Mouse (Mus musculus): ENCODE measurements around the gene Rimbp3. TPM values are rescaled to one million over a fixed set of nuclear protein-coding genes. Genes with fewer than 3 reads are reported as not detected.
"Not testable (repeated sequence)": the region's sequence is repeated elsewhere in the genome, so short reads cannot be mapped to it uniquely, and the experiment has no call there.

Gene Rimbp3
- polyA plus RNA-seq, 1 experiment from 2014 or later: 1.0 TPM

DNA sequence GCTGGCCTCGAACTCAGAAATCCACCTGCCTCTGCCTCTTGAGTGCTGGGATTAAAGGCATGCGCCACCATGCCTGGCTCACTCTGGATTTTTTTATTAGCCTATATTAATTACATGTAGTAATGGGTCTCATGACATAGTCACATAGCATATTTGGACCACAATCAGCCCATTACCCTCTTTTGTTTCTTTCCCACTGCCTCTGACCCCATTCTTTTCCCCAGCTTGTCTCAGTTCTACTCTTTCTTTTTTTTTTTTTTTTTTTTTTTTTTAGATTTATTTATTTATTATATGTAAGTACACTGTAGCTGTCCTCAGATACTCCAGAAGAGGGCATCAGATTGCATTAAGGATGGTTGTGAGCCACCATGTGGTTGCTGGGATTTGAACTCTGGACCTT is 23.1 kb downstream of the Rimbp3 start:
- H3K27ac ChIP-seq (ENCODE audit: low read depth, low read length); H3K9me3 ChIP-seq (ENCODE audit: control insufficient read depth, low read length); H3K4me1 ChIP-seq (replicated peaks; ENCODE audit: control insufficient read depth, insufficient read depth, low read length); H3K9ac ChIP-seq (ENCODE audit: low read depth, low read length); H3K4me3 ChIP-seq (ENCODE audit: low read depth, low read length); H3K36me3 ChIP-seq (ENCODE audit: control insufficient read depth, insufficient read depth, low read length); H3K27me3 ChIP-seq (ENCODE audit: control insufficient read depth, insufficient read depth, low read length); H3K4me2 ChIP-seq (replicated peaks; ENCODE audit: low read depth, low read length); DNase-seq (ENCODE audit: low spot score); ATAC-seq (ENCODE audit: low FRiP score): not testable (repeated sequence)
- 94% methylated on average over 2 of the region's 2 CpGs for WGBS

DNA sequence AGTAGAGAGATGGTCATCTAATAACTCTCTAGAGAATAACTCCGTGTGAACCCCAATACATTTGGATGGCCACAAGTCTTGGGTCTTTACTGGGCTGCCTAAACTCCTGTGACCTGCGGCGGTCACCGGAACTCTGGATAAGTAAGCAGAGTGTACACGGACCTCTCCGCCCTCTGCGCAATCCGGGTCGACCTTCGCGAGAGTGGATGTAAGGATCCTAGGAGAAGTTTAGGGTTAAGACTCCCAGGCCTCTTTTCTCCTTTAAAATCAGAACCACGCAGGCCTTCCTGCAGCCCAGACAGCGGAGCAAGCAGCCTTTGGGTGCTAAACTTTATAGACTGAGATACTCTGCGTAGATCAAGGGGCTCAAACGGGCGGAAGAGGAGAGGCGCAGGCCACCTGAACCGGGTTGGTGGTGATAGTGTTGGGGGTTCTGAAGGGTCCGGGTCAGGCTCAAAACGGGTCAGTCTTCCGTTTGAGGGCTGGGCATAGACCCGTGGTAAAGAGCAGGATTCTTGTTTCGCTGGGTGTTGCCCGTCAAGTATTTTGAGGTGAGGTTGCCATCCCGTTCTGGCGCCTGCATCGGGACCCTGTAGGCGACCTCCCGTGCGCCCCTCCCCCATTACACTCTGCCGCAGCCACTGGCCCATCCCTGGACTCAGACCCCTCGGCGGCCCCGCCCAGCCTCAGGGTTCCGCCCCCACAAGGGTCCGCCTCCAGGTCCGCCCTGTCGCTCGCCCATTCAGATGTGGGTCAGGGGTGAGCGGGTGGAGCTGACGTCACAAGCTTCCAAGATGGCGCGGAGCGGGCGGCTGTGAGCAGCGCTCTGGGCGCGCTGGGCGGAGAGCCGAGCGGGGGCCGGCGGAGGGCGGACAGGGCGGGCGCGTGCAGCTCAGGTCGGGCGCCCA is 24.6 kb downstream of the Rimbp3 start, which contains the start of gene Hic2:
Hic2 (plus strand) TSS at position 779 of the 908 bp plus-strand sequence.
- peak within 1 kb of the TSS; percentile 93 for H3K27ac ChIP-seq (ENCODE audit: low read depth, low read length)
- peak within 1 kb of the TSS; percentile 94 for H3K9ac ChIP-seq (ENCODE audit: low read depth, low read length)
- H3K4me1 ChIP-seq (replicated peaks; ENCODE audit: control insufficient read depth, insufficient read depth, low read length): peaks cover 2% of the 10 kb centered on the region; the same call in 1 of the 2 replicates
- no peaks in the 10 kb centered on the region for H3K9me3 ChIP-seq (ENCODE audit: control insufficient read depth, low read length)
- H3K27me3 ChIP-seq (ENCODE audit: control insufficient read depth, insufficient read depth, low read length): no peaks in the 10 kb centered on the region
- peak; percentile 98 for ATAC-seq (ENCODE audit: low FRiP score)
- peak; percentile 98 for DNase-seq (ENCODE audit: low spot score)
- under 1% methylated on average over 54 of the region's 59 CpGs for WGBS
- peak within 1 kb of the TSS; percentile 80 for H3K4me2 ChIP-seq (replicated peaks; ENCODE audit: low read depth, low read length)
- no peaks in the 10 kb centered on the region for H3K36me3 ChIP-seq (ENCODE audit: control insufficient read depth, insufficient read depth, low read length)
- peak within 1 kb of the TSS; percentile 84 for H3K4me3 ChIP-seq (ENCODE audit: low read depth, low read length)

DNA sequence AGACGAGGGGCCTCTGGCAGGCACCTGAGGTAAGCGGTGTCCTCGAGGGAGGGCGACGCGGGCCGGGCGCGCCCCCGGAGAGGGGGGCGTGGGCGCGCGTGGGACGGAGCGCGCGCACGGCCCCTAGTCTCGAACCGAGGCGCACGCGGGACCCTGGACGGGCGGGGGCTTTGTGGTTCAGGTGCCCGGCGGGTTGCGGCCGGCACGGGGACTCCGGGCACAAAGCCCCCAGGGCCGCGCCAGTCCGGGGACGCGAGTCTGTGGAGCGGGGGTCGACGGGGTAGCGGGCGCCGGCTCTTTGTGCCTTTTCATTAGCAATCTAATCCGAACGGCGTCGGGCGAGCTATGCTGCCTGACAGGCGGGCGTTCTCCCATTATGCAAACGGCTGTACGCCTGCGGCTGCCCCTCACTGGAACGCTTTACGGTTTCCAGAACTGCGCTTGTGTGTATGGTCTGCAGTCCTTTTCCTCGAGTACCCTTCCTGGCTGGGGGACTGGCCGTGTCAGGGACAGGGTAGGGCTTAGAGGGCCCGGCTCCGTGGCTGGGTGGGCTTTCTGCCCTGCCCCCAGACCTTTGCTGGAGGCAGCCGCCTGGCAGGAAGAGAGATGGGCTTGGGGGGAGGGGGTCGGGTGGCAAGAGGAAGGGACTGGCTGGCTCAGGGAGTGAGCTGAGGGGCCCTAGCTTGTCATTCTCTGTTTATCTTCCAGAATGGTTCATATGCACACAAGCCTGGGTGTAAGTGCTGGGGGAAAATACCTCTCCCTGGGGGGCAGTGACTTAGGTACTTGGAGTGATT is 25.5 kb downstream of the Rimbp3 start:
- Histone ChIP-seq H3K4me3 (ENCODE audit: low read depth, low read length) (peak overlapping the region; percentile 84), H3K4me1 (replicated peaks; ENCODE audit: control insufficient read depth, insufficient read depth, low read length) (peaks cover 2% of the 10 kb centered on the region; the same call in 1 of the 2 replicates), H3K9me3 (ENCODE audit: control insufficient read depth, low read length) (no peaks in the 10 kb centered on the region), H3K27me3 (ENCODE audit: control insufficient read depth, insufficient read depth, low read length) (no peaks in the 10 kb centered on the region), H3K4me2 (replicated peaks; ENCODE audit: low read depth, low read length) (peak overlapping the region; percentile 80), H3K36me3 (ENCODE audit: control insufficient read depth, insufficient read depth, low read length) (no peaks in the 10 kb centered on the region), H3K9ac (ENCODE audit: low read depth, low read length) (peak overlapping the region; percentile 94), H3K27ac (ENCODE audit: low read depth, low read length) (peak overlapping the region; percentile 93)
- WGBS: under 1% methylated on average over 58 of the region's 62 CpGs
- DNase-seq (ENCODE audit: low spot score) (peak; percentile 81), ATAC-seq (ENCODE audit: low FRiP score) (peak; percentile 80)

DNA sequence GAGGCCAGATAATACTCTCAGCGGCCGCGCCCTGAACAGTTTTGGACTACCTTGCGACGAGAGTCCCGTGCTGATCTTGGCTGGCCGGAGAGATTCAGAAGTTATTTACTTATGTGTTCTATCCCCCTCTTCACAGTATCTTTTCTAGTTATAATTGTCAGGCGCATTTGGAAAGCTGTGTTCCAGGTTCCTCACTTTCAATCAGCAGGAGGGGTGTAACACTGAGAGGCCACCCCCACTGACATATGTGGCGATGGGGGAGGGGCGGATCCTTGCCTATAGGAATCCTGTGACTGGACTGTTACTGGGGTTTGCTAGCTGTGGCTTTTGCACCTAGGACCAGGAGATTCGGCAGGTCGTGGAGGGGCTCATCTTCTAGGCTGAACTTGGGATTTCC is 26.1 kb downstream of the Rimbp3 start:
- Histone ChIP-seq H3K36me3 (ENCODE audit: control insufficient read depth, insufficient read depth, low read length) (no peaks in the 10 kb centered on the region), H3K9ac (ENCODE audit: low read depth, low read length) (peak overlapping the region; percentile 94), H3K4me1 (replicated peaks; ENCODE audit: control insufficient read depth, insufficient read depth, low read length) (peaks cover 2% of the 10 kb centered on the region; the same call in 1 of the 2 replicates), H3K27me3 (ENCODE audit: control insufficient read depth, insufficient read depth, low read length) (no peaks in the 10 kb centered on the region), H3K27ac (ENCODE audit: low read depth, low read length) (peak overlapping the region; percentile 93), H3K4me2 (replicated peaks; ENCODE audit: low read depth, low read length) (peak overlapping the region; percentile 80), H3K9me3 (ENCODE audit: control insufficient read depth, low read length) (no peaks in the 10 kb centered on the region), H3K4me3 (ENCODE audit: low read depth, low read length) (peak overlapping the region; percentile 84)
- DNase-seq (ENCODE audit: low spot score) (peak; percentile 72), ATAC-seq (ENCODE audit: low FRiP score) (no peak)
- 2% methylated on average over 12 of the region's 12 CpGs for WGBS

DNA sequence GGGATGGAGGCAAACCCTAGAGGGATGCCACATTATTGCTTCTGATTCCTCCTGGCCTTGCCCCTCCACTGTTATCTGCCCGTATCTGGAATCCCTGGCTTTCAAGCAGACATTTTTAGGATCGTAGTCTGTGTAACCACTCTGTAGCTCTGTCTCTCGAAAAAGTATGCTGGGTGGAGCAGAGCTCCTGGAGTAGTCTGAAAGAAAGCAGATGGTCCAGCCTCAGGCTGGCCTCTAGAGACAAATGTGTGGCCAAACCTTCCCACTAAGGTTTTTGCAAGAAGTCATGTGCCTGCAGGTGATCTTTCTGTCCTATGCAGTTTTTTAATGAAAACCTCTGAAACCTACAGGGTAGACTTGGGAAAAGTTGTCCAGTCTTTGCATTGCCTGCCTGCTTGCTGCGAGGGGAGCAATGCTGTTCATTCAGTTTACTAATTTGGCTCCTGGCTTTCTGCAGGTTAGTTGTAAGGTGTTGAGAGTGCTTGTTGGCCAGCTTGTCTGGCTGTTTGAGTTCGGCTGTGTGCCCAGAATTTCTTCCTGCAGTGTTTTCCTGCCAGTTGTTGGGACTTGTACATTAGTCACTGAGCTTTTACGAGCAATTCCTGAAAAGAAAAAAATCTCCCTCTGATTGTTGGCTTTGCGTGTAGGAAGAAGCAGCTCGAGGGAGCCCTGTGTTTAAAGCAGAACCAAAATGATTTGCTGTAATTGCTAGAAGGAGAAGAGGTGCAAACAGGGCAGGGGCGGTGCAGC is 26.7 kb downstream of the Rimbp3 start:
- ATAC-seq (ENCODE audit: low FRiP score) (no peak), DNase-seq (ENCODE audit: low spot score) (no peak)
- peaks cover 2% of the 10 kb centered on the region; the same call in 1 of the 2 replicates for H3K4me1 ChIP-seq (replicated peaks; ENCODE audit: control insufficient read depth, insufficient read depth, low read length)
- H3K9ac ChIP-seq (ENCODE audit: low read depth, low read length): peak overlapping the region; percentile 94
- no peaks in the 10 kb centered on the region for H3K27me3 ChIP-seq (ENCODE audit: control insufficient read depth, insufficient read depth, low read length)
- H3K27ac ChIP-seq (ENCODE audit: low read depth, low read length): no peak overlapping the region
- WGBS: 67% methylated on average over 9 of the region's 9 CpGs
- H3K36me3 ChIP-seq (ENCODE audit: control insufficient read depth, insufficient read depth, low read length): no peaks in the 10 kb centered on the region
- H3K9me3 ChIP-seq (ENCODE audit: control insufficient read depth, low read length): no peaks in the 10 kb centered on the region
- H3K4me3 ChIP-seq (ENCODE audit: low read depth, low read length): peak overlapping the region; percentile 84
- peak overlapping the region; percentile 80 for H3K4me2 ChIP-seq (replicated peaks; ENCODE audit: low read depth, low read length)

DNA sequence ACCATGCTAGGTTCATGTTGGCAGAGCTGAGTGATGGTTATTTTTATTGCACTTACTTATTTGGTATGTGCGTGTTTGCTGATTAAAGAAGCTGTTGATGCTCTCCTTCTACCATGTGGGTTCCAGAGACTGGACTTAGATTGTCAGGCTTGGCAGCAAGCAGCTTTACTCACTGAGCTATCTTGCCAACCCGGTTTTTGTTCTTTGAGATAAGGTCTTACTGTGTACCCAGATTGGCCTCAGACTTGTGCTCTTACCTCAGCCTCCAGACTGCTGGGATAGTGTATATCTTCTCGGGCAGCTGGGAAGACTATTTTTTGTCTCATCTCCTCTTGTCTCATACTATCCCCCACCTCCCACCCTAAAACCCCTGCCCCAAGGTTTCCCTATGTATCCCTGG is 29.2 kb downstream of the Rimbp3 start:
- no peak overlapping the region for H3K27ac ChIP-seq (ENCODE audit: low read depth, low read length)
- H3K36me3 ChIP-seq (ENCODE audit: control insufficient read depth, insufficient read depth, low read length): no peaks in the 10 kb centered on the region
- no peak for ATAC-seq (ENCODE audit: low FRiP score)
- H3K27me3 ChIP-seq (ENCODE audit: control insufficient read depth, insufficient read depth, low read length): no peaks in the 10 kb centered on the region
- WGBS: 90% methylated on average over 3 of the region's 3 CpGs
- H3K4me2 ChIP-seq (replicated peaks; ENCODE audit: low read depth, low read length): no peak overlapping the region
- H3K4me3 ChIP-seq (ENCODE audit: low read depth, low read length): no peak overlapping the region
- H3K9me3 ChIP-seq (ENCODE audit: control insufficient read depth, low read length): no peaks in the 10 kb centered on the region
- no peak for DNase-seq (ENCODE audit: low spot score)
- peaks cover 2% of the 10 kb centered on the region; the same call in 1 of the 2 replicates for H3K4me1 ChIP-seq (replicated peaks; ENCODE audit: control insufficient read depth, insufficient read depth, low read length)
- H3K9ac ChIP-seq (ENCODE audit: low read depth, low read length): no peak overlapping the region

DNA sequence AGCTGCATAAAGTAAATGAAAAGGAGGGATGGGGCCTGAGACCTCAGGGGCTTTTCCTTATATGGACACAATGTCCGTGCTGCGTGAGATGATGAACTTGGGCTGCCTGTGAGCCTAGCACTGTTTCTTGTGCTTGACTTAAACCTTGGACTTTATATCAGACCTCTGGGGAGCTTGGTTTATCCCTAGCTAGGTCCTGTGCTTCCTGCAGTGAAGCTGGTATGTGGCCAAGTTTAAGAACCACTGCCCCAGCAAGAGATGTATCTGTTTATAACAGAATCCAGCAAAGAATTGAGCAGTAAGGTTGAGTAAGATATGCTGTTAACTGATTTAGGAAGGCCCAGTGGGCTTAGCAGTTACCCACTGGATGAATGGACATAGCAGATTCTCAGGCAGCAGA is 31.0 kb downstream of the Rimbp3 start:
- 88% methylated on average over 2 of the region's 2 CpGs for WGBS
- no peak overlapping the region for H3K4me3 ChIP-seq (ENCODE audit: low read depth, low read length)
- ATAC-seq (ENCODE audit: low FRiP score) (no peak), DNase-seq (ENCODE audit: low spot score) (no peak)
- H3K9me3 ChIP-seq (ENCODE audit: control insufficient read depth, low read length): no peaks in the 10 kb centered on the region
- H3K27ac ChIP-seq (ENCODE audit: low read depth, low read length): no peak overlapping the region
- H3K36me3 ChIP-seq (ENCODE audit: control insufficient read depth, insufficient read depth, low read length): no peaks in the 10 kb centered on the region
- H3K4me2 ChIP-seq (replicated peaks; ENCODE audit: low read depth, low read length): no peak overlapping the region
- H3K9ac ChIP-seq (ENCODE audit: low read depth, low read length): no peak overlapping the region
- no peaks in the 10 kb centered on the region for H3K27me3 ChIP-seq (ENCODE audit: control insufficient read depth, insufficient read depth, low read length)
- peaks cover 2% of the 10 kb centered on the region; the same call in 1 of the 2 replicates for H3K4me1 ChIP-seq (replicated peaks; ENCODE audit: control insufficient read depth, insufficient read depth, low read length)

DNA sequence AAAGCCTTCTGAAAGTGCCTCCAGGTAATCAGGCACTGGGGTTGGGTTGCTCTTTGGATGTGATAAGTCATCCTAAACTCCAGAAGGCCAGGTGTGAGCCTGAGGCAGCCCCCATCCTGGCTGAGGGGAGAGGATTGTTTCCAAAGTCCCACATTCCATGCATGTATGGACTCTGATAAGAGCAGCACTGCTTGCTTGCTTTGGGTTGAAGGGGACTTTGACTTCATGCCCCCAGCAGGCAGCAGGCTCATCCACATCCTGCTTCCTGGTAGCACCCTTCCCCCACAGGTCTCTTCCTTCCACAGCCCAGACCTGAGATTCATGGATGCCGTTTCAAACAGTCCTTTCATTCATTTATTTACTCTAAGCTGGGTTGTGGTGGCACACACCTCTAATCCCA is 35.3 kb downstream of the Rimbp3 start:
- ATAC-seq (ENCODE audit: low FRiP score) (no peak), DNase-seq (ENCODE audit: low spot score) (no peak)
- Histone ChIP-seq H3K9me3 (ENCODE audit: control insufficient read depth, low read length) (no peaks in the 10 kb centered on the region), H3K4me1 (replicated peaks; ENCODE audit: control insufficient read depth, insufficient read depth, low read length) (no peaks in the 10 kb centered on the region), H3K36me3 (ENCODE audit: control insufficient read depth, insufficient read depth, low read length) (no peaks in the 10 kb centered on the region), H3K27ac (ENCODE audit: low read depth, low read length) (no peak overlapping the region), H3K27me3 (ENCODE audit: control insufficient read depth, insufficient read depth, low read length) (no peaks in the 10 kb centered on the region), H3K4me2 (replicated peaks; ENCODE audit: low read depth, low read length) (no peak overlapping the region), H3K9ac (ENCODE audit: low read depth, low read length) (no peak overlapping the region), H3K4me3 (ENCODE audit: low read depth, low read length) (no peak overlapping the region)
- 60% methylated on average over 1 of the region's 1 CpGs for WGBS
